Mouse (Mus musculus): ENCODE measurements around the gene Trp53i11. TPM values are rescaled to one million over a fixed set of nuclear protein-coding genes. Genes with fewer than 3 reads are reported as not detected.
A peak's percentile ranks its signal among the peaks of the same experiment; 100 is the strongest.

Trp53i11 gene
- polyA plus RNA-seq, 1 experiment from 2014 or later = 32.3 TPM

- 9% methylated on average over 20 of the region's 20 CpGs for WGBS
- Histone ChIP-seq H3K4me3 (ENCODE audit: low read depth, low read length) (no peak overlapping the region), H3K4me2 (ENCODE audit: low read depth, severe bottlenecking) (peak overlapping the region; percentile 28), H3K4me1 (ENCODE audit: control insufficient read depth, insufficient read depth, low read length) (peaks cover 22% of the 10 kb centered on the region), H3K27me3 (ENCODE audit: control insufficient read depth, insufficient read depth, low read length) (no peaks in the 10 kb centered on the region), H3K9ac (ENCODE audit: low read length) (peak overlapping the region; percentile 35; the same call in 1 of the 2 replicates), H3K9me3 (ENCODE audit: control insufficient read depth, low read length) (no peaks in the 10 kb centered on the region), H3K27ac (replicated peaks; ENCODE audit: low read depth, low read length) (no peak overlapping the region; the same call in 1 of the 2 replicates), H3K36me3 (ENCODE audit: control insufficient read depth, insufficient read depth, low read length) (no peaks in the 10 kb centered on the region)
- DNase-seq (ENCODE audit: low spot score) = peak; percentile 97
- ATAC-seq (ENCODE audit: insufficient number of reproducible peaks, low FRiP score, low TSS enrichment, low read depth) = peak; percentile 69
These were observed 39.6 kb downstream of the Trp53i11 start for GRCm38 (mm10) chr2:93226606-93227595.

GRCm38 (mm10) chr2:93227713-93228479, 40.5 kb downstream of the Trp53i11 start:
- 29% methylated on average over 9 of the region's 9 CpGs for WGBS
- Histone ChIP-seq H3K9me3 (ENCODE audit: control insufficient read depth, low read length) (no peaks in the 10 kb centered on the region), H3K4me1 (ENCODE audit: control insufficient read depth, insufficient read depth, low read length) (peaks cover 27% of the 10 kb centered on the region), H3K9ac (ENCODE audit: low read length) (no peak overlapping the region), H3K27me3 (ENCODE audit: control insufficient read depth, insufficient read depth, low read length) (no peaks in the 10 kb centered on the region), H3K27ac (replicated peaks; ENCODE audit: low read depth, low read length) (peak overlapping the region; percentile 65; the same call in 1 of the 2 replicates), H3K36me3 (ENCODE audit: control insufficient read depth, insufficient read depth, low read length) (no peaks in the 10 kb centered on the region), H3K4me2 (ENCODE audit: low read depth, severe bottlenecking) (no peak overlapping the region), H3K4me3 (ENCODE audit: low read depth, low read length) (no peak overlapping the region)
- DNase-seq (ENCODE audit: low spot score) (peak; percentile 63), ATAC-seq (ENCODE audit: insufficient number of reproducible peaks, low FRiP score, low TSS enrichment, low read depth) (peak; percentile 66)

DNA sequence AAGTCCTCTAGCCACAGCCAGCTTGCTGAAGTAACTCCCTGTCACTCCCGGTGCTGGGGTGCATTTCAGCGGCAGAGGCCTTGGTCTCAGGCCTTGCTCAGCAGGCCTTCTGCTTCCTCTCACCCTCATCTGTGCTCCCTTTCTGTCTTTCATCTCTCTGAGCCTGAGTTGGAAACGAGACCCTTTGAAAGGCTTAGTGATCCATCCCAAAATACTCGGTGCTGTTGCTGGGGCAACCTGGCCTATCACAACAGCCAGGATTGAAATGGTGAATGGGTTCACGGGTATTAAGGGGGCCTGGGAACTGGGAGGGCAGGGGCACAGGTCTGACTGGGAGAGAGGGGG, 41.1 kb downstream of the Trp53i11 start:
- ATAC-seq (ENCODE audit: insufficient number of reproducible peaks, low FRiP score, low TSS enrichment, low read depth) (no peak), DNase-seq (ENCODE audit: low spot score) (no peak)
- Histone ChIP-seq H3K9ac (ENCODE audit: low read length) (no peak overlapping the region), H3K4me1 (ENCODE audit: control insufficient read depth, insufficient read depth, low read length) (peaks cover 27% of the 10 kb centered on the region), H3K4me3 (ENCODE audit: low read depth, low read length) (no peak overlapping the region), H3K9me3 (ENCODE audit: control insufficient read depth, low read length) (no peaks in the 10 kb centered on the region), H3K27me3 (ENCODE audit: control insufficient read depth, insufficient read depth, low read length) (no peaks in the 10 kb centered on the region), H3K27ac (replicated peaks; ENCODE audit: low read depth, low read length) (peak overlapping the region; percentile 65; the same call in 1 of the 2 replicates), H3K4me2 (ENCODE audit: low read depth, severe bottlenecking) (no peak overlapping the region), H3K36me3 (ENCODE audit: control insufficient read depth, insufficient read depth, low read length) (no peaks in the 10 kb centered on the region)
- WGBS = 17% methylated on average over 5 of the region's 5 CpGs

DNA sequence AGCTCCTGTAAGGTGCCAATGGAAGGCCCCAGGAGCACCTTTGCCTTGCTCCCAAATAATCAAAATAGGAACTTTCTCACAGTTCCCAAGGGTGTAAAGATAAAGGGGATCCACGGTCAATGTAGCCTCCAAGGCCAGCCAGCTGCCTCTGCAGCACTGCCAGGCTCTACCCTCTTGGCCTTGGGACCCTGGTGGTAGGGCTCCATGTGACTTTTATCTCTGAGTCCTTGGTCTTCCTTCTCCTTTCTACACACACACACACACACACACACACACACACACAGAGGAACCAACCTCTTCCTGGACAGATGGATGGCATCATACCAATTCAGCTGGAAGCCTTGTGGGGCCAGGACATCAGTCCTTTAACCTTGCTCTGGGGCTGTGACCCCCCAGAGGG, 44.8 kb downstream of the Trp53i11 start:
- H3K4me1 ChIP-seq (ENCODE audit: control insufficient read depth, insufficient read depth, low read length) = peaks cover 27% of the 10 kb centered on the region
- WGBS = 68% methylated on average over 1 of the region's 1 CpGs
- no peak for ATAC-seq (ENCODE audit: insufficient number of reproducible peaks, low FRiP score, low TSS enrichment, low read depth)

DNA sequence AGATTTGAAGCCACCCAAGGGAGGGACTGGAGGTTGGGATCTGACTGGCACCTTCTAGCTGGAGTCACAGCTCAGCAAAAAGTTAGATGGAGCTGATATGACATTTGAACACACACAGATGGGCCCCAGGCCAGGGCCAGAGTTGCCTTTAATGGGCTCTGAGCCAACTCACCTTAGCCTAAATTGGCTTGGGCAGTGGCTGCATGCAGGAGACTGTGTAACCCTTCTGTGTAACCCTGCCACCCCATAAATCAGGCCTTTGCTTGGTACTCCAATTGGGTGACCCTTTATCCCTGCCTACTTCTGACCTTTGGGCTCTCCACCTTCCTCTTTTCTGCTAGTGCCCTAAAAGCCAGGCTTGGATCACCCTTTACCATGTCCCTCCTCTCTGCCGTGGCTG, 49.7 kb downstream of the Trp53i11 start:
- no peak for ATAC-seq (ENCODE audit: insufficient number of reproducible peaks, low FRiP score, low TSS enrichment, low read depth)
- Histone ChIP-seq H3K4me1 (ENCODE audit: control insufficient read depth, insufficient read depth, low read length) (peaks cover 16% of the 10 kb centered on the region), H3K27ac (replicated peaks; ENCODE audit: low read depth, low read length) (no peak overlapping the region), H3K4me2 (ENCODE audit: low read depth, severe bottlenecking) (no peak overlapping the region), H3K27me3 (ENCODE audit: control insufficient read depth, insufficient read depth, low read length) (no peaks in the 10 kb centered on the region), H3K9ac (ENCODE audit: low read length) (no peak overlapping the region), H3K9me3 (ENCODE audit: control insufficient read depth, low read length) (no peaks in the 10 kb centered on the region), H3K36me3 (ENCODE audit: control insufficient read depth, insufficient read depth, low read length) (no peaks in the 10 kb centered on the region), H3K4me3 (ENCODE audit: low read depth, low read length) (no peak overlapping the region)
- WGBS = 46% methylated on average over 1 of the region's 1 CpGs
- DNase-seq (ENCODE audit: low spot score) = no peak

More for the DNA sequence above, 44.8 kb downstream of the Trp53i11 start:
- H3K9me3 ChIP-seq (ENCODE audit: control insufficient read depth, low read length) = no peaks in the 10 kb centered on the region
- H3K36me3 ChIP-seq (ENCODE audit: control insufficient read depth, insufficient read depth, low read length) = no peaks in the 10 kb centered on the region
- no peak overlapping the region for H3K4me3 ChIP-seq (ENCODE audit: low read depth, low read length)
- no peak overlapping the region for H3K27ac ChIP-seq (replicated peaks; ENCODE audit: low read depth, low read length)
- no peaks in the 10 kb centered on the region for H3K27me3 ChIP-seq (ENCODE audit: control insufficient read depth, insufficient read depth, low read length)
- DNase-seq (ENCODE audit: low spot score) = no peak
- H3K9ac ChIP-seq (ENCODE audit: low read length) = no peak overlapping the region
- no peak overlapping the region for H3K4me2 ChIP-seq (ENCODE audit: low read depth, severe bottlenecking)

- Histone ChIP-seq H3K9ac (ENCODE audit: low read length) (no peak overlapping the region), H3K4me1 (ENCODE audit: control insufficient read depth, insufficient read depth, low read length) (peaks cover 12% of the 10 kb centered on the region), H3K36me3 (ENCODE audit: control insufficient read depth, insufficient read depth, low read length) (no peaks in the 10 kb centered on the region), H3K4me3 (ENCODE audit: low read depth, low read length) (no peak overlapping the region), H3K4me2 (ENCODE audit: low read depth, severe bottlenecking) (no peak overlapping the region), H3K9me3 (ENCODE audit: control insufficient read depth, low read length) (no peaks in the 10 kb centered on the region), H3K27ac (replicated peaks; ENCODE audit: low read depth, low read length) (no peak overlapping the region), H3K27me3 (ENCODE audit: control insufficient read depth, insufficient read depth, low read length) (no peaks in the 10 kb centered on the region)
- no peak for DNase-seq (ENCODE audit: low spot score)
- WGBS = 88% methylated on average over 6 of the region's 6 CpGs
- ATAC-seq (ENCODE audit: insufficient number of reproducible peaks, low FRiP score, low TSS enrichment, low read depth) = no peak
These were observed 51.5 kb downstream of the Trp53i11 start for GRCm38 (mm10) chr2:93238864-93239263.

DNA sequence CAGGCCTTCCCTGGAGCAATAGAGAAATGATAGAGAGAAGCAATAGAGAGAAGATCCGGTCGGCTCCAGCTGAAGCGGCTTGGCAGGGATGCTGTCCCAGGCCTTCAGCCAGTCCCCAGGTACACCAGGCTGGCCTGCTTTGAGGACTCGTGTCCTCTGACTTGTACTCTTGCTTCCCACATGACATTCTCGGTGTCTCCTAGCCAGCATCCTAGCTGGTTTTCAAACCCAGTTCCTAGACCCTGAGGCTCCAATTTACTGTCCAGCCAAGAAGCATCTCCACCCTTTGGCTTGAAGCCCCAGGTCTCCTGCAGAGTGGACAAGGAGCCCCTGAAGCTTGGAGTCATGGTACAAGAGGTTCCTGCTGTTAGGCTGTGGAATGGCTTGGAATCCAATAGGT, 54.8 kb downstream of the Trp53i11 start:
- H3K9ac ChIP-seq (ENCODE audit: low read length) = no peak overlapping the region
- peaks cover 5% of the 10 kb centered on the region for H3K4me1 ChIP-seq (ENCODE audit: control insufficient read depth, insufficient read depth, low read length)
- H3K4me3 ChIP-seq (ENCODE audit: low read depth, low read length) = no peak overlapping the region
- ATAC-seq (ENCODE audit: insufficient number of reproducible peaks, low FRiP score, low TSS enrichment, low read depth) (no peak), DNase-seq (ENCODE audit: low spot score) (no peak)
- H3K36me3 ChIP-seq (ENCODE audit: control insufficient read depth, insufficient read depth, low read length) = no peaks in the 10 kb centered on the region
- H3K27ac ChIP-seq (replicated peaks; ENCODE audit: low read depth, low read length) = no peak overlapping the region
- 86% methylated on average over 5 of the region's 5 CpGs for WGBS
- no peaks in the 10 kb centered on the region for H3K27me3 ChIP-seq (ENCODE audit: control insufficient read depth, insufficient read depth, low read length)
- no peaks in the 10 kb centered on the region for H3K9me3 ChIP-seq (ENCODE audit: control insufficient read depth, low read length)
- no peak overlapping the region for H3K4me2 ChIP-seq (ENCODE audit: low read depth, severe bottlenecking)

DNA sequence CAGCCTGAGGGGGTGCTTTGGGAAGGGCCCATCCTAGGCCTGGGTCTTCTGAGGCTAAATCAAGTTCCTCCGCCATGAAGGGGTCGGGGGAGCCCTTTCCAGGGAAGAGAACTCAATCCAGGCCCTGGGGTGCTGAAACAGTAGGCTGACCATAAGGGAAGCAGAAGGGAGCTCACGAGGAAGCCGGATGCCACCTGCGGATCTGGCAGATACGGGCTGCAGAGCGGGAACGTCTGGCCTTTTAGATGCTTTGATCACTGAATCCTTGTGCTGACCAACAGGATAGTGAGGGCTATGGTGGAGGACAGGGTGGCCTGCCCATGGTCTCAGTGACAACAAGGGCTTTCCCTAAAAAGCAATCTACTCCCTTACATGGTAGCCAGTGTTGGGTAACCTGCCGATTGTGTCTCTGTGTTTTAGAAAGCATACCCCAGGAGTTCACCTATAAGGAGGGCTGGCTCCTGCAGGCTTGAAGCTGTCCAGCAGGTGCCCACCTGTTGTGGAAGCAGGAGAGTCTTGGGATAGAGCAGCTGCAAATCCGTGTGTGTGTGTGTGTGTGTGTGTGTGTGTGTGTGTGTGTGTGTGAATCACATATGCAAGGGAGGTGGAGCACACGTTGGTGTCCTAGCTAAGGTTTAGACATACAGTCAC, 56.2 kb downstream of the Trp53i11 start:
- 74% methylated on average over 11 of the region's 11 CpGs for WGBS
- Histone ChIP-seq H3K4me2 (ENCODE audit: low read depth, severe bottlenecking) (no peak overlapping the region), H3K27ac (replicated peaks; ENCODE audit: low read depth, low read length) (no peak overlapping the region), H3K9ac (ENCODE audit: low read length) (no peak overlapping the region), H3K9me3 (ENCODE audit: control insufficient read depth, low read length) (no peaks in the 10 kb centered on the region), H3K27me3 (ENCODE audit: control insufficient read depth, insufficient read depth, low read length) (no peaks in the 10 kb centered on the region), H3K36me3 (ENCODE audit: control insufficient read depth, insufficient read depth, low read length) (no peaks in the 10 kb centered on the region), H3K4me3 (ENCODE audit: low read depth, low read length) (no peak overlapping the region), H3K4me1 (ENCODE audit: control insufficient read depth, insufficient read depth, low read length) (no peaks in the 10 kb centered on the region; the same call in 1 of the 2 replicates)
- ATAC-seq (ENCODE audit: insufficient number of reproducible peaks, low FRiP score, low TSS enrichment, low read depth) (no peak), DNase-seq (ENCODE audit: low spot score) (no peak)
